Mouse (Mus musculus) kidney, embryonic 14.5 days (tissue): ENCODE measurements at regions not wholly inside any gene's neighbourhood (a gene's known extent, or its start where the extent isn't known, plus 50 kb on each side); places are given as distances from the start of the nearest gene placed in this dataset.

ENCODE experiments used
- ATAC-seq: fragments of 200-750 bp; cut with Nextera tagmentation; 2 replicates; pipeline ENCODE4 v1.8.0; 2017; ENCODE audit warnings: moderate number of reproducible peaks, mild to moderate bottlenecking, moderate TSS enrichment, moderate library complexity; ENCODE audit not compliant: low FRiP score, low TSS enrichment
- H3K27ac ChIP-seq: fragments of 300-500 bp; sonication (generic); 2 replicates; pipeline ENCODE4 v1.5.1; 2014; ENCODE audit warnings: low read depth, mild to moderate bottlenecking, low read length, moderate library complexity, mixed read lengths
- H3K27me3 ChIP-seq: fragments of 300-500 bp; sonication (generic); 2 replicates; pipeline ENCODE4 v1.6.1; 2014; ENCODE audit warnings: mild to moderate bottlenecking, low read length; ENCODE audit not compliant: control insufficient read depth, insufficient read depth
- H3K36me3 ChIP-seq: fragments of 300-500 bp; sonication (generic); 2 replicates; pipeline ENCODE4 v1.6.1; 2014; ENCODE audit warnings: low read length, mixed read lengths; ENCODE audit not compliant: control insufficient read depth, insufficient read depth
- H3K4me1 ChIP-seq: fragments of 300-500 bp; sonication (generic); 2 replicates; pipeline ENCODE4 v1.6.1; 2014; ENCODE audit warnings: low read length, mixed read lengths; ENCODE audit not compliant: control insufficient read depth, insufficient read depth
- H3K4me2 ChIP-seq: fragments of 300-500 bp; sonication (generic); replicated peaks from 2 replicates; pipeline ENCODE4 v1.6.1; 2014; ENCODE audit warnings: low read depth, mild to moderate bottlenecking, low read length
- H3K4me3 ChIP-seq: fragments of 300-500 bp; sonication (generic); 2 replicates; pipeline ENCODE4 v1.5.1; 2014; ENCODE audit warnings: mild to moderate bottlenecking, low read length
- H3K9ac ChIP-seq: fragments of 300-500 bp; sonication (generic); 2 replicates; pipeline ENCODE4 v1.6.1; 2014; ENCODE audit warnings: low read depth, mild to moderate bottlenecking, low read length, moderate library complexity
- H3K9me3 ChIP-seq: fragments of 300-500 bp; sonication (generic); 2 replicates; pipeline ENCODE4 v1.6.1; 2016; ENCODE audit warnings: low read length; ENCODE audit not compliant: control insufficient read depth
- whole genome bisulfite sequencing: fragments of 180-500 bp; shearing (Covaris S2); extraction: QIAGEN DNeasy Blood & Tissue Kit; methylation state at CpG from one replicate; pipeline ENCODE4 v1.1.7; 2014; 5-methylcytosine and 5-hydroxymethylcytosine counted together

DNA sequence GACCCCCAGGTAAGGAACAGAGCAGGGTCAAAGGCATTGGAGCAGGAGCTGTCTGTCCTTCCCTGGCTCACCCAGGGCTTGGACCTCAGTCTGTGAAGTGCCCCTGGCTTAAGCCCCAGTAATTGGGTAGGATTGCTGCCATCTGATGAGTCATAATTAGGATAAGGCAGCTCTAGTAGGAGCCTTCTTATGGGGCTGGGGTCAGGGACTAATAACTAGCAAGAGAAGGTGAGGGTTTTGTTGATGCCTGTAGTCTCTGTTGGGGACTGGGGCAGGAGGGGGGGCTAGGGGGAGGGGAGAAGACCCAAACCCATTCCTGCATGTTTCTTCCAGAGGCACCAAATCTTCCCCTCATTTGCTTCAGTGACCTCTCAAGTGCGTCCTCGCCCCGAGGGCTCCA is 172.4 kb upstream of the Mki67 start:
- Histone ChIP-seq H3K27ac (no peak overlapping the region), H3K9me3 (no peaks in the 10 kb centered on the region), H3K4me1 (peaks cover 9% of the 10 kb centered on the region), H3K4me3 (no peak overlapping the region), H3K27me3 (no peaks in the 10 kb centered on the region), H3K36me3 (no peaks in the 10 kb centered on the region), H3K4me2 (peak overlapping the region; percentile 34; the same call in 1 of the 2 replicates), H3K9ac (peak overlapping the region; percentile 38; the same call in 1 of the 2 replicates)
- ATAC-seq, result peak; percentile 17
- WGBS, result 18% methylated on average over 3 of the region's 3 CpGs

DNA sequence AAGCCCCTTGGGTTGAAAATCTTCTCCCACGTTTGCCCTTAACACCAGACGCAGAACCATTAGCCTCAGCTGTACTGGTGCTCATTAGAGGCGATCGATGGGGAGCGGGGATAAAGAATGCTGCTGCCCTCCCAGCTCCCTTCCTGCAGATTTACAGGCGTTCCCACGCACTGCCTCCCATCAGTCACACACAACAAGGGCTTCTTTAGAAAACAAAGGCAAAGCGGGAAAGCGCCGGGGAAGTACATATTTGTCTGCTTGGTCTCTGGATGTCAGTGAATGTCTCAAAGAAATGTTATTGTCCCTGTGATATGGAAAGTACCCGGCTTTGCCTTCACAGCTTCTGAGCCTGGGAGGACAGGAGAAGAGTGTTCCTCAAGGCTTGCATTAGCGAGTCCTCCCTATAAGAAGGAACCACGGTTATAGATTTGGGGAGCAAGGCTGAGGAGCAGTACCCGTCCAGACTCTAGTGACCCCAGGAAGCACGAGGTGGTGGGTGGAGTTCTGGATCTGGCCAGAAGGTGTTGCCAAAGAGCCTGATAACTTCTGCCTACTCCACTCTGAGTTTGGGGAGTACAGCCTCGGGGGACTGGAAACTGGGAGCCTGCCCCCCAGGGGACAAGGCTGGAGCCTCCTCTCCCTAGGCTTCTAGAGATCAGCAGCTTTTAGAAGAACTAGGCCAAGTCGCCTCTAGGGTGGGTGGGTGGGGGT is 173.0 kb upstream of the Mki67 start:
- Histone ChIP-seq H3K27ac (no peak overlapping the region), H3K27me3 (no peaks in the 10 kb centered on the region), H3K4me3 (no peak overlapping the region), H3K4me1 (peaks cover 9% of the 10 kb centered on the region), H3K4me2 (peak overlapping the region; percentile 34), H3K36me3 (no peaks in the 10 kb centered on the region), H3K9ac (peak overlapping the region; percentile 38; the same call in 1 of the 2 replicates), H3K9me3 (no peaks in the 10 kb centered on the region)
- 6% methylated on average over 17 of the region's 17 CpGs for WGBS
- ATAC-seq, result peak; percentile 74

GRCm38 (mm10) chr7:135898876-135899275 is 182.7 kb upstream of the Mki67 start:
- Histone ChIP-seq H3K9me3 (no peaks in the 10 kb centered on the region), H3K4me1 (peaks cover 11% of the 10 kb centered on the region; the same call in 1 of the 2 replicates), H3K9ac (no peak overlapping the region), H3K27me3 (no peaks in the 10 kb centered on the region), H3K36me3 (no peaks in the 10 kb centered on the region), H3K4me2 (no peak overlapping the region), H3K27ac (no peak overlapping the region), H3K4me3 (no peak overlapping the region)
- 77% methylated on average over 2 of the region's 2 CpGs for WGBS
- no peak for ATAC-seq

GRCm38 (mm10) chr7:135899765-135900164 is 183.6 kb upstream of the Mki67 start:
- WGBS, result 85% methylated on average over 5 of the region's 5 CpGs
- no peak overlapping the region for H3K27ac ChIP-seq

DNA sequence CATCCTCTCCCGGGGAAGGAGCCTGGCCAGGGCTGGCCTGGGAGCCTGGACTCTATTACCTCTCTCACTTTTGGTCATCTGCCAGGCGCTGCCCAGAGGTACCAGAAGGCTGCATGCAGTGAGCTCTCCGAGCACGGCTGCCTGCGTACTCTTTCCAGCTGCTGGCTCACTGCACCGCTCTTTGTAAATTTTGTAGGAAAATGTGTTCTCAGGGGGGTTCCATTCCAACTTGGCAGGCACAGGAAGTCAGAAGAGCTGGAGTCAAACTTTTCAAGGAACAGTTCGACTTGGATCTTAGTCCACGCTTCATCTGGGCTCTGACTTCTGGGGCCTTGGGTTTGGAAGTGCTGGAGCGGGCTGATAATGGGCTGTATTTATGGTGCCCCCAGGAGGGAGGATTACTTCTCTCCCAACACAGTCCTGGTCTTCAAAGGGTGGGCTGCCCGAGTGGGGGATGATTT is 184.7 kb upstream of the Mki67 start:
- Histone ChIP-seq H3K27me3 (no peaks in the 10 kb centered on the region), H3K36me3 (no peaks in the 10 kb centered on the region), H3K27ac (peak overlapping the region; percentile 56; the same call in 1 of the 2 replicates), H3K4me3 (no peak overlapping the region), H3K4me1 (peaks cover 11% of the 10 kb centered on the region; the same call in 1 of the 2 replicates), H3K4me2 (no peak overlapping the region), H3K9me3 (no peaks in the 10 kb centered on the region), H3K9ac (no peak overlapping the region)
- 16% methylated on average over 10 of the region's 10 CpGs for WGBS
- peak; percentile 69 for ATAC-seq

More at GRCm38 (mm10) chr7:135899765-135900164, 183.6 kb upstream of the Mki67 start:
- no peak overlapping the region for H3K4me3 ChIP-seq
- H3K36me3 ChIP-seq, result no peaks in the 10 kb centered on the region
- H3K27me3 ChIP-seq, result no peaks in the 10 kb centered on the region
- peaks cover 11% of the 10 kb centered on the region; the same call in 1 of the 2 replicates for H3K4me1 ChIP-seq
- H3K4me2 ChIP-seq, result no peak overlapping the region
- no peak for ATAC-seq
- no peak overlapping the region for H3K9ac ChIP-seq
- H3K9me3 ChIP-seq, result no peaks in the 10 kb centered on the region

DNA sequence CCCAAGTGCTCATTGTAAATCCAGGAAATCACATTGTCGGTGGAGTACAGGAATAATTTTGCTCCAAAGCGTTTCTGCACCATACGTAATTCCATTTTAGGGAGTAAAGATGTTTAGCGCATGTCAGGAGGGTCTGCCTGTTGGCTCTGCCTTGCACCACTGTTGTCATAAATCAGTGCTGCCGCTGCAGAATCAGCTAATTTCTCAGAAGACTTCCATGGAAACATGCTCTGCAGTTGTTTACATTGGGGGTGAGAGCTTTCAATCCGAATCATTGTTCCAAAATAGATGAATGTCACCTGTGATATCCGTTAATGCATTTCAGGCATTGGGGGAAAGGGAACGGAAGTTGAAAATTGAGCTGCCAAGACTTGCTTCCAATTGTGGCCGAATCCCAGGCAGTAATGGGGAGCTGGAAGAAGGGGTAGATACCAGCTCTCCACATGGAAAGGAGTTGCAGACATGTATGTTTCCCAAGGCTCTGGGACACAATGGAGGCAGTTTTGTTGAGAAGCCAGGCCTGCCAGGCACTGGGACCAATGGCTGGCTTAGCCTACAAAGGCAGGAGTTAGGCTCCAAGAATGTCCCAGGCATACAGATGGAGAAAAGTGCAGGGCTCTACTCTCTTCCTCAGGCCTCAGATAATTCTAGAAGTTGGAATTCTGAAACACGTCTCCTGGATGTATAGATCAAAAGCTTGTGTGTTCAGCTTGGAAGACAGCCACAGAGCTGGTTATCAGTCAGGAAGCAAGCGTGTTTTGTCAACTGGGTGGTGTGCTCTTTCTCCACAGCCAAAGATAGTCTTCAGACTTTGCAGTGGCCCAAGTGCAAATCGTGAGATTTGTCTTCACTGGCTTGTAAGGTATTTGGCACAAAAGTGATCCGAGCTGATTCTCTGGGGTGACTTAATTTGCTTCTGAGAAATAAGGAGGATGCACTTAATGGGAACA is 186.2 kb upstream of the Mki67 start:
- no peak for ATAC-seq
- peak overlapping the region; percentile 83; the same call in 1 of the 2 replicates for H3K27ac ChIP-seq

GRCm38 (mm10) chr7:135911376-135911775 is 195.2 kb upstream of the Mki67 start:
- no peak overlapping the region for H3K4me3 ChIP-seq
- H3K36me3 ChIP-seq, result no peaks in the 10 kb centered on the region
- no peaks in the 10 kb centered on the region for H3K27me3 ChIP-seq
- H3K4me1 ChIP-seq, result no peaks in the 10 kb centered on the region
- H3K27ac ChIP-seq, result no peak overlapping the region
- no peak for ATAC-seq
- no peak overlapping the region for H3K4me2 ChIP-seq
- no peaks in the 10 kb centered on the region for H3K9me3 ChIP-seq
- no peak overlapping the region for H3K9ac ChIP-seq

More for the DNA sequence above, 186.2 kb upstream of the Mki67 start:
- Histone ChIP-seq H3K9me3 (no peaks in the 10 kb centered on the region), H3K4me2 (peak overlapping the region; percentile 8; the same call in 1 of the 2 replicates), H3K9ac (no peak overlapping the region), H3K4me3 (no peak overlapping the region), H3K4me1 (peaks cover 11% of the 10 kb centered on the region; the same call in 1 of the 2 replicates), H3K36me3 (no peaks in the 10 kb centered on the region), H3K27me3 (no peaks in the 10 kb centered on the region)
- WGBS, result 41% methylated on average over 13 of the region's 13 CpGs

DNA sequence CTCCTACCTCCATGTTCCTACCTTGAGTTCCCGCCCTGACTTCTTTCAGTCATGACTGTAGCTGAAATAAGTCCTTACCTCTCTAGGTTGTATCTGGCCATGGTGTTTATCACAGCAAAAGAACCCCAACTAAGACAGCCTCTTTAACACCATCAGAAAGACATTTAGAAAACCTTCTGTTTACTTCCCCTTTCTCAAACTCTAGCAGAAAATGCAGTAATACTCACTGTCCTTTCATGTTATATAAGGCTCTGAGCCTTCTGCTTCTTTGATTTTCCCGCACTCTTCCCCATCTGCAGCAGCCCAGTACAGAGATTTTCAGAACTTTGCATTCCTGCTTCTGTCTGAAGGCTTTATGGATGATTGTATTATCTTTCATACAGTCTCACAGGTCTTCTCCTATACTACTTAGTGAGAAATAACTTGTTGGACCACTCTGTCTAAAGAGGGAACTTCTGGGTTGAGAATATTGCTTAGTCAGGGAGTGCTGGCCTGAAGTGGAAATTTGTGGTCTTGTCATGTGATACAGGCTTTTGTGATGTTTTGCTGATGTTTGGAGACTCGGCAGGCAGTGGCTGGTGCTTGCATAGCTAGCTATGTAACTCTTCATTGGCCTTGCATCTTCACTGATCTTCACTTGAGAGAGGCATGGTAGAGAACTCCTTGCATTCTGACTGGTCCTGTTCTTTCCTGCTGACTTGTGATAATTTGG is 197.9 kb upstream of the Mki67 start:
- WGBS, result 88% methylated on average over 3 of the region's 3 CpGs
- Histone ChIP-seq H3K9ac (no peak overlapping the region), H3K4me1 (no peaks in the 10 kb centered on the region), H3K27ac (no peak overlapping the region), H3K27me3 (no peaks in the 10 kb centered on the region), H3K36me3 (no peaks in the 10 kb centered on the region), H3K4me2 (no peak overlapping the region), H3K9me3 (no peaks in the 10 kb centered on the region), H3K4me3 (no peak overlapping the region)
- ATAC-seq, result no peak
